Mouse (Mus musculus) MEL (cell line): Measurements from ENCODE around the gene Cxcl12. TPM values are rescaled to one million over a fixed set of nuclear protein-coding genes. Genes with fewer than 3 reads are reported as not detected.

Experiments used
- DNase-seq: peaks from one replicate; pipeline ENCODE4 v3.0.0; 2011; ENCODE audit warnings: low read depth, low spot score
- H3K27ac ChIP-seq: 2 replicates; pipeline ENCODE4 v1.5.1; 2012; ENCODE audit warnings: low read depth, mild to moderate bottlenecking, control low read depth, low read length, moderate library complexity; ENCODE audit not compliant: control insufficient read depth
- H3K27me3 ChIP-seq, 2 experiments: fragments of 150-350 bp in 1 of 2; sonication (generic) in 1 of 2; 2 replicates each; pipeline ENCODE4 v1.6.1; 2012; ENCODE audit warnings: low read length in 2 of 2, mild to moderate bottlenecking in 2 of 2, improper control_type of control experiment in 1 of 2, moderate library complexity in 1 of 2; ENCODE audit not compliant: insufficient read depth in 2 of 2, control insufficient read depth in 1 of 2
- H3K36me3 ChIP-seq, 2 experiments: 2 replicates each; pipeline ENCODE4 v1.6.1; 2012 to 2014; ENCODE audit warnings: low read length in 2 of 2, improper control_type of control experiment in 1 of 2, inconsistent platforms in 1 of 2, mild to moderate bottlenecking in 1 of 2; ENCODE audit not compliant: insufficient read depth in 2 of 2, control insufficient read depth in 1 of 2
- H3K4me1 ChIP-seq, 2 experiments: fragments of 150-350 bp in 1 of 2; sonication (generic) in 1 of 2; 2 replicates each; pipeline ENCODE4 v1.6.1; 2012; ENCODE audit warnings: low read length in 2 of 2, improper control_type of control experiment in 1 of 2, mild to moderate bottlenecking in 1 of 2; ENCODE audit not compliant: insufficient read depth in 2 of 2, control insufficient read depth in 1 of 2
- H3K4me3 ChIP-seq, 2 experiments: fragments of 150-350 bp in 1 of 2; sonication (generic) in 1 of 2; 2 replicates each; pipeline ENCODE4 v1.5.1; 2012; ENCODE audit warnings: low read depth in 2 of 2, low read length in 2 of 2, mild to moderate bottlenecking in 2 of 2, moderate library complexity in 2 of 2, control low read depth in 1 of 2, improper control_type of control experiment in 1 of 2; ENCODE audit not compliant: control insufficient read depth in 1 of 2, insufficient read depth in 1 of 2
- H3K79me2 ChIP-seq: 2 replicates; pipeline ENCODE4 v1.6.1; 2012; ENCODE audit warnings: mild to moderate bottlenecking, low read length, moderate library complexity; ENCODE audit not compliant: control insufficient read depth, poor library complexity, insufficient read depth
- H3K9ac ChIP-seq: 2 replicates; pipeline ENCODE4 v1.6.1; 2012; ENCODE audit warnings: low read depth, mild to moderate bottlenecking, control low read depth, low read length, moderate library complexity; ENCODE audit not compliant: control insufficient read depth, poor library complexity, severe bottlenecking
- H3K9me3 ChIP-seq: fragments of 150-350 bp; sonication (generic); replicated peaks from 2 replicates; pipeline ENCODE4 v1.6.1; 2012; ENCODE audit warnings: mild to moderate bottlenecking, low read length, improper control_type of control experiment, moderate library complexity; ENCODE audit not compliant: insufficient read depth
- BHLHE40 ChIP-seq: IDR thresholded peaks from 2 replicates; pipeline ENCODE4 v1.6.1; 2012; ENCODE audit warnings: low read depth, mild to moderate bottlenecking, inconsistent platforms, low read length, improper control_type of control experiment, borderline replicate concordance
- CHD1 ChIP-seq: IDR thresholded peaks from 2 replicates; pipeline ENCODE4 v1.6.1; 2012; ENCODE audit warnings: low read depth, mild to moderate bottlenecking, inconsistent platforms, low read length, improper control_type of control experiment
- CTCF ChIP-seq, 3 experiments: IDR thresholded peaks in 2 of 3; conservative IDR thresholded peaks in 1 of 3; 2 replicates each; pipeline ENCODE4 v1.5.1; 2011 to 2012; ENCODE audit warnings: low read length in 3 of 3, low read depth in 2 of 3, mild to moderate bottlenecking in 2 of 3, improper control_type of control experiment in 1 of 3, inconsistent platforms in 1 of 3, mixed read lengths in 1 of 3, moderate library complexity in 1 of 3; ENCODE audit not compliant: control insufficient read depth in 1 of 3, insufficient read depth in 1 of 3, poor library complexity in 1 of 3, severe bottlenecking in 1 of 3
- ELF1 ChIP-seq: IDR thresholded peaks from 2 replicates; pipeline ENCODE4 v1.6.1; 2014; ENCODE audit warnings: low read depth, mild to moderate bottlenecking, inconsistent platforms, low read length, improper control_type of control experiment, moderate library complexity
- ETS1 ChIP-seq: IDR thresholded peaks from 2 replicates; pipeline ENCODE4 v1.6.1; 2012; ENCODE audit warnings: low read depth, mild to moderate bottlenecking, inconsistent platforms, low read length, improper control_type of control experiment, moderate library complexity
- GATA1 ChIP-seq: IDR thresholded peaks from 2 replicates; pipeline ENCODE4 v1.6.1; 2011; ENCODE audit warnings: low read depth, low read length, improper control_type of control experiment
- KAT2A ChIP-seq: conservative IDR thresholded peaks from 2 replicates; pipeline ENCODE4 v1.6.1; 2012; ENCODE audit warnings: low read depth, low read length, improper control_type of control experiment, inconsistent platforms
- MAX ChIP-seq: IDR thresholded peaks from 2 replicates; pipeline ENCODE4 v1.6.1; 2011; ENCODE audit warnings: low read length, improper control_type of control experiment
- MYC ChIP-seq: IDR thresholded peaks from 2 replicates; pipeline ENCODE4 v1.6.1; 2011; ENCODE audit warnings: low read depth, mild to moderate bottlenecking, low read length, improper control_type of control experiment, moderate library complexity
- POLR2A ChIP-seq, 2 experiments: IDR thresholded peaks; 2 replicates each; pipeline ENCODE4 v1.6.1; 2011 to 2012; ENCODE audit warnings: low read length in 2 of 2, mild to moderate bottlenecking in 2 of 2, control low read depth in 1 of 2, improper control_type of control experiment in 1 of 2, low read depth in 1 of 2, moderate library complexity in 1 of 2; ENCODE audit not compliant: control insufficient read depth in 1 of 2, insufficient read depth in 1 of 2, poor library complexity in 1 of 2
- POLR2AphosphoS2 ChIP-seq: IDR thresholded peaks from 2 replicates; pipeline ENCODE4 v1.6.1; 2011; ENCODE audit warnings: low read length, improper control_type of control experiment
- RAD21 ChIP-seq: IDR thresholded peaks from 2 replicates; pipeline ENCODE4 v1.6.1; 2011; ENCODE audit warnings: mild to moderate bottlenecking, low read depth, low read length, improper control_type of control experiment
- SIN3A ChIP-seq: IDR thresholded peaks from 2 replicates; pipeline ENCODE4 v1.6.1; 2012; ENCODE audit warnings: low read length, improper control_type of control experiment, inconsistent platforms
- UBTF ChIP-seq: IDR thresholded peaks from 2 replicates; pipeline ENCODE4 v1.6.1; 2012; ENCODE audit warnings: low read depth, mild to moderate bottlenecking, inconsistent platforms, low read length, improper control_type of control experiment, moderate library complexity, borderline replicate concordance; ENCODE audit not compliant: insufficient read depth
- USF2 ChIP-seq, 2 experiments: IDR thresholded peaks; 2 replicates each; pipeline ENCODE4 v1.6.1; 2011 to 2012; ENCODE audit warnings: improper control_type of control experiment in 2 of 2, low read length in 2 of 2, borderline replicate concordance in 1 of 2, inconsistent platforms in 1 of 2, low read depth in 1 of 2, mild to moderate bottlenecking in 1 of 2; ENCODE audit not compliant: insufficient read depth in 1 of 2
- ZKSCAN1 ChIP-seq: IDR thresholded peaks from 2 replicates; pipeline ENCODE4 v1.6.1; 2012; ENCODE audit warnings: low read depth, mild to moderate bottlenecking, inconsistent platforms, low read length, improper control_type of control experiment, moderate library complexity
- polyA plus RNA-seq, 2 experiments: library from polyadenylated mRNA; stranded (reverse) in 1 of 2; unstranded in 1 of 2; fragments of >175 nt in 1 of 2; fragments of >200 nt in 1 of 2; gene quantifications; 2 replicates each; pipeline versions ENCODE4 v1.2.1 to v1.2.4; 2012; ENCODE audit warnings: low replicate concordance in 2 of 2, low read depth in 1 of 2; ENCODE audit not compliant: insufficient read length in 2 of 2, insufficient read depth in 1 of 2, missing spikeins in 1 of 2
- total RNA-seq: library from RNA; depleted of rRNA; stranded (reverse); fragments of 300-350 nt; gene quantifications from 2 replicates; pipeline ENCODE4 v1.2.3, GENCODE M21; 2012

Cxcl12 gene
- total and polyA plus RNA-seq, 3 experiments: not detected

DNA sequence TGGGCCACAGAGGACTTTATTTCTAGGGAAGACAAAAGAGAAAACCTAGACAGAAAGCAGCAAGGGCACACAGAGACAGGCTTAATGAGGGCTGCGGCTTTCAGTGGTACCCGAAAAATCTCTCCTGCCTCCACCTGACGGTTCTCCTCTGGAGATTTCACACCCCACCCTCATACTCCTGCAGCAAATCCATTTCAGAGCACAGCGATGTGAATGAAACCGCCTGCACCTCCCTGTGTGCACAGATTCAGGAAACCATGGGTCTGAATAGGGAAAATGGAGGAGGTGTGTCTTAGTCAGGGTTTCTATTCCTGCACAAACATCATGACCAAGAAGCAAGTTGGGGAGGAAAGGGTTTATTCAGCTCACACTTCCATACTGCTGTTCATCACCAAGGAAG, 46.2 kb downstream of the Cxcl12 start:
- Histone ChIP-seq H3K27me3 (no peaks in the 10 kb centered on the region), H3K79me2 (no peaks in the 10 kb centered on the region), H3K4me1 (no peaks in the 10 kb centered on the region)
- TF ChIP-seq POLR2A (IDR thresholded peaks at IDR 0.05; ENCODE audit: control insufficient read depth in 1 of 2, insufficient read depth in 1 of 2, low read depth in 1 of 2, low read length in 2 of 2, poor library complexity in 1 of 2) (no peak), USF2 (IDR thresholded peaks at IDR 0.05; ENCODE audit: borderline replicate concordance in 1 of 2, insufficient read depth in 1 of 2, low read depth in 1 of 2, low read length in 2 of 2) (no peak), ETS1 (no peak), MAX (no peak), CHD1 (no peak), POLR2AphosphoS2 (no peak), UBTF (no peak)
- TF ChIP-seq, all 39 proteins: peak for 0
- no peak overlapping the region for H3K9ac ChIP-seq
- no peaks in the 10 kb centered on the region for H3K36me3 ChIP-seq
- no peak overlapping the region for H3K27ac ChIP-seq
- no peak for DNase-seq
- no peaks in the 10 kb centered on the region for H3K9me3 ChIP-seq
- no peak overlapping the region for H3K4me3 ChIP-seq

DNA sequence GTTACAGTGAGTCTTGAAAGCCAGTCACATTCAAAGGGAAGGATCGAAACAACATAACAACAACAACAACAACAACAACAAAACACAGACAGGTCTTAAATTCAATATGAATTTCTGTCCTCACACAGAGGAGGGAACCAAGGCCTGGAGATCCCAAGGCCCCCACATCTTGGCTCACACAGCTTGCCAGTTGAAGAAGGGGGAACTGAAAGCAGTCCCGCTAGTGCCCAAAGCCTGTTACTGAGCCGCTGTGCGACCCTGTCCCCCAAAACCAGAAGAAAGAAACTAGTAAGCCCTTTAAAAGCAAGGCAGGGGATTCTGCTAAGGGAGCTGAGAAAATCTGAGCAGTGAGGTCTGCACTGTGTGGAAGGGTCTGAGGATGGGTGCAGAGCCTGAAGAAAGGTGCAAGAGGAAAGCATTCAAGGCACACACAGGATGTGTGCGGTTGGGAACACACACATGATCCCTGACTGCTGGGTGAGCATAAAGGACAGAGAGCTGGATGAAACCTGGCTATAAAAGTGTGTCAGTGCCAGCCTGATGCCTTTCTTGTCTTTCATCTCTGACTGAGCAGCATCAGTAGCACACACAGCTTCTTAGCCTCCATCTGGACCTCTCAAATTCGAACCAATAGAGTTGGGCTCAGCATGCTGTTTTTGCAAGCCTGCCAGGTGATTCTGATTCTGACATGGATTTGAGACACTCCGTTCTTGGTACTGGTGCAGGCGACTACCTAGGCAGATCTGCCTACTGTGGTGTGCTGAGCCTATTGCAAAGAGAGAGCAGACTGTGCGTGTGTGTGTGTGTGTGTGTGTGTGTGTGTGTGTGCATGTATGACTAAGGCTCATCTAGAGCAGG, 50.3 kb downstream of the Cxcl12 start:
- Histone ChIP-seq H3K4me1 (no peaks in the 10 kb centered on the region), H3K36me3 (no peaks in the 10 kb centered on the region), H3K4me3 (no peak overlapping the region), H3K27me3 (no peaks in the 10 kb centered on the region), H3K9ac (no peak overlapping the region), H3K9me3 (no peaks in the 10 kb centered on the region)
- no peak for DNase-seq
- TF ChIP-seq ETS1: no peak
- TF ChIP-seq CTCF (IDR thresholded peaks at IDR 0.05 in 2 of 3, conservative IDR thresholded peaks at IDR 0.05 in 1 of 3; ENCODE audit: control insufficient read depth in 1 of 3, insufficient read depth in 1 of 3, low read depth in 2 of 3, low read length in 3 of 3, poor library complexity in 1 of 3, severe bottlenecking in 1 of 3): no peak
- no peak for TF ChIP-seq ELF1
- no peak for TF ChIP-seq UBTF
- TF ChIP-seq MYC: no peak
- TF ChIP-seq, all 39 proteins: peak for 0
- no peaks in the 10 kb centered on the region for H3K79me2 ChIP-seq
- H3K27ac ChIP-seq: no peak overlapping the region

DNA sequence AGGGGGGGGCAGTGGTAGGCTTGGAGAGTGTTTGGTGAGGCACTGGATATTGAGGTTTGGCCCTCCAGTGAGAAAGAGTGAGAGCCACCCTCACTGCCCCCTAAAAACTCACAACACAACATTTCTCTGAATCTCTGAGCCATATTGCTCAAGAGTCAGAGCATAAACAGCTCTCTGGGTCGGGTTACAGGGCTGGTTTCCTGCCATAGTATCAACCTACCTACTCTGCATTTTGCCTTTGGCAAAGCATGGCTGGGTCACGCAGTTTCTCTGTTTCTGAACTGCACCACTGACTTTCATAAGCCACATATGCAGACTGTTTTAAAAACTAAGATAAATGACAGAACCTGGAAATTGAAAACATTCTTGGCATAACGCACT, 51.0 kb downstream of the Cxcl12 start:
- no peaks in the 10 kb centered on the region for H3K9me3 ChIP-seq
- no peak overlapping the region for H3K9ac ChIP-seq
- H3K36me3 ChIP-seq: no peaks in the 10 kb centered on the region
- no peaks in the 10 kb centered on the region for H3K79me2 ChIP-seq
- H3K27ac ChIP-seq: no peak overlapping the region
- TF ChIP-seq RAD21 (no peak), MYC (no peak), ZKSCAN1 (no peak), GATA1 (no peak), BHLHE40 (no peak), SIN3A (no peak), ETS1 (no peak), USF2 (IDR thresholded peaks at IDR 0.05; ENCODE audit: borderline replicate concordance in 1 of 2, insufficient read depth in 1 of 2, low read depth in 1 of 2, low read length in 2 of 2) (no peak), KAT2A (no peak), MAX (no peak), CTCF (IDR thresholded peaks at IDR 0.05 in 2 of 3, conservative IDR thresholded peaks at IDR 0.05 in 1 of 3; ENCODE audit: control insufficient read depth in 1 of 3, insufficient read depth in 1 of 3, low read depth in 2 of 3, low read length in 3 of 3, poor library complexity in 1 of 3, severe bottlenecking in 1 of 3) (no peak)
- TF ChIP-seq, all 39 proteins: peak for 0
- Histone ChIP-seq H3K4me1 (no peaks in the 10 kb centered on the region), H3K4me3 (no peak overlapping the region), H3K27me3 (no peaks in the 10 kb centered on the region)
- no peak for DNase-seq
